Mouse (Mus musculus): ENCODE measurements around the gene Ilk.

- TF ChIP-seq POLR2A (IDR thresholded peaks at IDR 0.05; ENCODE audit: insufficient read depth, low read length) (peak; percentile 13), CTCF (IDR thresholded peaks at IDR 0.05; ENCODE audit: low read depth, low read length) (no peak)
These were observed at the start of gene Ilk for GRCm38 (mm10) chr7:105736264-105736901.
